13 mouse cellular contexts compared by ENCODE assay signal in the genomic region with DNA sequence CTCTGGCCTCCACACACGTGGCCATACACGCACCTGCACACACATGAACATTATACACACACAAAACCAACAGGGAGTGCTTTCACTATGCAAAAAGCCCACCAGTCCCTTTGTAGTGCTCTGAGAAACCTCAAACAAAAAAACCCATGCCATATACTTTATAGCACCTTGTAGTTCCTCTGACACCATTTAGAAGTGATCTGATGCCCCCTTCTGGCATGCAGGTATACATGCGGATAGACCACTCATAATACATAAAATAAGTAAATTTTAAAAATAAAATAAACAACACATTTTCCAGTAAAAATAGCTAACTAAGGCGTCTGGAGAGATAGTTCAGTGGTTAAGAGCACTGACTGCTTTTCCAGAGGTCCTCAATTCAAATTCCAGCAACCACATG. TPM values are rescaled to one million over a fixed set of nuclear protein-coding genes. Genes with fewer than 3 reads are reported as not detected.
A peak's percentile ranks its signal among the peaks of the same experiment; 100 is the strongest.
DNase-seq lines count a peak whose midpoint lies in the region; ATAC-seq and TF ChIP-seq lines count a peak whose summit lies in the region.
"Had no signal": no experiment of that assay in that cellular context is flagged by ENCODE, and none has a peak within 500 bp of the region (broad histone marks: within the 10 kb centered on the region; RNA-seq: fewer than 3 reads in every experiment).

No protein-coding gene starts in this region.

- no peak overlapping the region for H3K4me2 ChIP-seq in liver, embryonic 13.5 days
- H3K4me2 ChIP-seq: embryonic facial prominence, embryonic 12.5 days; limb, embryonic 15.5 days; stomach, embryonic 15.5 days had no signal

- no peak for ATAC-seq in liver, embryonic 13.5 days (ENCODE audit: low read depth)
- no peak for ATAC-seq in frontal cortex, adult (ENCODE audit: low TSS enrichment)
- ATAC-seq: Patski had no signal

- no peak for DNase-seq in gastrocnemius, adult 2 months
- no peak for DNase-seq in gastrocnemius, postnatal 4 days (ENCODE audit: low spot score in 2 of 2)
- DNase-seq in 3T3-L1 (ENCODE audit: low read depth, low spot score) (peak; percentile 53), R1 (ENCODE audit: low read depth, low spot score) (peak; percentile 36)
- no peak for DNase-seq in liver, embryonic 13.5 days
- DNase-seq in layer of hippocampus, adult 8-10 months (ENCODE audit: low spot score in 2 of 2), result no peak
- DNase-seq in adrenal gland, postnatal 25 days, result no peak
- DNase-seq: heart, postnatal 14 days had no signal

- H3K9ac ChIP-seq in liver, embryonic 13.5 days, result 0 out of 2 replicates have a peak overlapping the region, but pooled peaks have one; percentile 29
- H3K9ac ChIP-seq: embryonic facial prominence, embryonic 12.5 days; limb, embryonic 15.5 days; stomach, embryonic 15.5 days had no signal

- H3K27ac ChIP-seq in gastrocnemius, adult 2 months, result no peak overlapping the region
- no peak overlapping the region; the same call in 1 of the 2 replicates for H3K27ac ChIP-seq in liver, embryonic 13.5 days
- H3K27ac ChIP-seq: embryonic facial prominence, embryonic 12.5 days; limb, embryonic 15.5 days; stomach, embryonic 15.5 days had no signal

- no peaks in the 10 kb centered on the region for H3K27me3 ChIP-seq in liver, embryonic 13.5 days
- H3K27me3 ChIP-seq: embryonic facial prominence, embryonic 12.5 days; limb, embryonic 15.5 days; Patski; stomach, embryonic 15.5 days had no signal

- no peak overlapping the region for H3K4me3 ChIP-seq in gastrocnemius, adult 2 months
- no peak overlapping the region for H3K4me3 ChIP-seq in liver, embryonic 13.5 days (replicated peaks)
- H3K4me3 ChIP-seq: embryonic facial prominence, embryonic 12.5 days; limb, embryonic 15.5 days; stomach, embryonic 15.5 days had no signal

- H3K4me1 ChIP-seq in liver, embryonic 13.5 days (replicated peaks), result peaks cover 27% of the 10 kb centered on the region

- intact Hi-C loops in gastrocnemius, adult 2 months (cut with DNase I), result loop anchor here (1.0 kb wide), 1 partner anchor 65 kb away; no protein-coding TSS in a partner anchor

- peak; percentile 52 for TF ChIP-seq CTCF in gastrocnemius, adult 2 months (IDR thresholded peaks at IDR 0.05)

- H3K9me3 ChIP-seq in liver, embryonic 13.5 days (replicated peaks), result no peaks in the 10 kb centered on the region
- H3K9me3 ChIP-seq: embryonic facial prominence, embryonic 12.5 days; limb, embryonic 15.5 days; stomach, embryonic 15.5 days had no signal

- WGBS in liver, embryonic 13.5 days (ENCODE audit: insufficient replicate concordance), result 67% methylated on average over 4 of the region's 4 CpGs

- H3K36me3 ChIP-seq in liver, embryonic 13.5 days, result peaks cover 72% of the 10 kb centered on the region

RNA-seq across cellular contexts. Expression of gene Vps11, which starts 4.3 kb away (rescaled TPM):
- 10 to 100 TPM; 16.6 to 19.5 TPM for total RNA-seq in gastrocnemius, adult 2 months (2021)
- total RNA-seq in gastrocnemius, postnatal 4 days (2021), result 10 to 100 TPM; 25.4 to 27.9 TPM
- 14.8 and 15.3 TPM in 2 replicates for polyA plus RNA-seq in liver, embryonic 13.5 days (2015; fragmentation: Nextera tagmentation; extraction: Ambion mirVana)
- total RNA-seq in layer of hippocampus, adult 8-10 months (2022), result 10 to 100 TPM; 56.4 to 64.6 (median 60.9) TPM
- total RNA-seq in adrenal gland, postnatal 25 days (2021), result 52.4 and 74.6 TPM in 2 replicates

RNA-seq across cellular contexts. Expression of gene Hmbs, which starts 13.2 kb away (rescaled TPM):
- 10 to 100 TPM; 21.9 to 29.1 TPM for total RNA-seq in gastrocnemius, adult 2 months (2021)
- total RNA-seq in gastrocnemius, postnatal 4 days (2021), result 10 to 100 TPM; 33.7 to 34.0 TPM
- polyA plus RNA-seq in liver, embryonic 13.5 days (2015; fragmentation: Nextera tagmentation; extraction: Ambion mirVana), result 1,411 and 1,456 TPM in 2 replicates
- total RNA-seq in layer of hippocampus, adult 8-10 months (2022), result 10 to 100 TPM; 20.2 to 26.9 (median 25.3) TPM
- total RNA-seq in adrenal gland, postnatal 25 days (2021), result 81.2 and 102 TPM in 2 replicates

RNA-seq across cellular contexts. Expression of gene Hyou1, which starts 22.1 kb away (rescaled TPM):
- total RNA-seq in gastrocnemius, adult 2 months (2021), result 10 to 100 TPM; 24.2 to 33.6 TPM
- total RNA-seq in gastrocnemius, postnatal 4 days (2021), result 10 to 100 TPM; 49.2 to 51.3 TPM
- polyA plus RNA-seq in liver, embryonic 13.5 days (2015; fragmentation: Nextera tagmentation; extraction: Ambion mirVana), result 15.8 and 19.0 TPM in 2 replicates
- total RNA-seq in layer of hippocampus, adult 8-10 months (2022), result 100 to 1,000 TPM in 3 of 4 experiments, 10 to 100 TPM in 1; 96.8 to 147 (median 121) TPM
- 144 and 148 TPM in 2 replicates for total RNA-seq in adrenal gland, postnatal 25 days (2021)

RNA-seq across cellular contexts. Expression of gene H2afx, which starts 22.7 kb away (rescaled TPM):
- 1 to 10 TPM; 8.4 to 8.7 TPM for total RNA-seq in gastrocnemius, adult 2 months (2021)
- total RNA-seq in gastrocnemius, postnatal 4 days (2021), result 10 to 100 TPM; 80.5 to 93.0 TPM
- 208 and 210 TPM in 2 replicates for polyA plus RNA-seq in liver, embryonic 13.5 days (2015; fragmentation: Nextera tagmentation; extraction: Ambion mirVana)
- total RNA-seq in layer of hippocampus, adult 8-10 months (2022), result 10 to 100 TPM; 40.3 to 44.3 (median 41.6) TPM
- 56.5 and 65.2 TPM in 2 replicates for total RNA-seq in adrenal gland, postnatal 25 days (2021)

RNA-seq across cellular contexts. Expression of gene Dpagt1, which starts 31.4 kb away (rescaled TPM):
- total RNA-seq in gastrocnemius, adult 2 months (2021), result 10 to 100 TPM; 12.3 to 14.1 TPM
- 10 to 100 TPM; 18.4 to 18.8 TPM for total RNA-seq in gastrocnemius, postnatal 4 days (2021)
- 20.7 and 23.0 TPM in 2 replicates for polyA plus RNA-seq in liver, embryonic 13.5 days (2015; fragmentation: Nextera tagmentation; extraction: Ambion mirVana)
- total RNA-seq in layer of hippocampus, adult 8-10 months (2022), result 10 to 100 TPM; 15.1 to 19.7 (median 16.1) TPM
- 34.3 and 34.5 TPM in 2 replicates for total RNA-seq in adrenal gland, postnatal 25 days (2021)

Comparison
In these comparisons a context has a peak if more than half of its experiments do, and no peak if none do; other contexts are left out.
1. DNase-seq: peak in 3T3-L1 (single experiment) and R1 (single experiment); none in gastrocnemius, adult 2 months (single experiment), gastrocnemius, postnatal 4 days (0 of 2), liver, embryonic 13.5 days (single experiment), layer of hippocampus, adult 8-10 months (0 of 2) and adrenal gland, postnatal 25 days (single experiment).